Mouse (Mus musculus): ENCODE data around the gene 4933428M09Rik. TPM values are rescaled to one million over a fixed set of nuclear protein-coding genes. Genes with fewer than 3 reads are reported as not detected.

The 4933428M09Rik gene
- polyA plus RNA-seq, 1 experiment, result not detected

GRCm38 (mm10) chrX:139221893-139222292 lies 42.9 kb downstream of the 4933428M09Rik start:
- no peak for DNase-seq (ENCODE audit: low read depth)
- TF ChIP-seq POLR2A (IDR thresholded peaks at IDR 0.05; ENCODE audit: borderline replicate concordance, extremely low read depth, insufficient read depth, insufficient read length, poor library complexity, severe bottlenecking) (no peak), CTCF (IDR thresholded peaks at IDR 0.05; ENCODE audit: borderline replicate concordance, extremely low read depth, insufficient read depth, insufficient read length) (no peak)

Other genes with a start within 250 kb of the 4933428M09Rik start
- gene Serpina7, start 94.0 kb upstream of the 4933428M09Rik start, polyA plus RNA-seq (2012; rRNA removed), result 0.05 and 0.15 TPM in 2 replicates
- not detected in 2 replicates for gene 4930513O06Rik, start 93.0 kb upstream of the 4933428M09Rik start, polyA plus RNA-seq (2012; rRNA removed)
- 3.3 and 3.7 TPM in 2 replicates for gene Mum1l1, start 30.8 kb downstream of the 4933428M09Rik start, polyA plus RNA-seq (2012; rRNA removed)
- 0.09 and 0.11 TPM in 2 replicates for gene Trap1a, start 154.5 kb downstream of the 4933428M09Rik start, polyA plus RNA-seq (2012; rRNA removed)